Mouse (Mus musculus) layer of hippocampus, adult 11-12 months (tissue): ENCODE results near the gene Smg9.

Experiments
- DNase-seq: peaks from one replicate; pipeline ENCODE4 v3.0.0; 2022; ENCODE audit warnings: low spot score

Gene Smg9

GRCm38 (mm10) chr7:24445266-24445926 lies 46.0 kb downstream of the Smg9 start:
- no peak for DNase-seq

GRCm38 (mm10) chr7:24446697-24447340 lies 47.4 kb downstream of the Smg9 start:
- no peak for DNase-seq

- DNase-seq = no peak
Measured at GRCm38 (mm10) chr7:24448782-24449517, 49.5 kb downstream of the Smg9 start.

- DNase-seq = no peak
Measured at GRCm38 (mm10) chr7:24450585-24451017, 51.2 kb downstream of the Smg9 start.

- DNase-seq = no peak
Measured at GRCm38 (mm10) chr7:24451855-24452311, 52.5 kb downstream of the Smg9 start, which contains the start of gene Irgc1. Gene Irgc1 (minus strand): TSS chr7:24452297.

- no peak for DNase-seq
Measured at GRCm38 (mm10) chr7:24454199-24454598, 54.8 kb downstream of the Smg9 start.

- no peak for DNase-seq
Measured at GRCm38 (mm10) chr7:24455726-24456125, 56.3 kb downstream of the Smg9 start.

- DNase-seq = no peak
Measured at GRCm38 (mm10) chr7:24457726-24458370, 58.4 kb downstream of the Smg9 start.

GRCm38 (mm10) chr7:24459440-24459839 lies 60.0 kb downstream of the Smg9 start:
- DNase-seq = no peak

- DNase-seq = no peak
Measured at GRCm38 (mm10) chr7:24459843-24460242, 60.4 kb downstream of the Smg9 start.

- no peak for DNase-seq
Measured at GRCm38 (mm10) chr7:24461376-24462051, 62.1 kb downstream of the Smg9 start.

- no peak for DNase-seq
Measured at GRCm38 (mm10) chr7:24462388-24463319, 63.2 kb downstream of the Smg9 start, which contains the start of gene Plaur. Gene Plaur (plus strand): TSS chr7:24462484.

GRCm38 (mm10) chr7:24466835-24467234 lies 67.4 kb downstream of the Smg9 start:
- DNase-seq = no peak

- DNase-seq = no peak
Measured at GRCm38 (mm10) chr7:24467886-24468285, 68.5 kb downstream of the Smg9 start.

GRCm38 (mm10) chr7:24469126-24469525 lies 69.7 kb downstream of the Smg9 start:
- DNase-seq = no peak

GRCm38 (mm10) chr7:24470356-24470755 lies 70.9 kb downstream of the Smg9 start:
- no peak for DNase-seq
